Mouse (Mus musculus) common myeloid progenitor, adult 5-6 weeks (primary cell): ENCODE data around the gene Myh10. TPM values are rescaled to one million over a fixed set of nuclear protein-coding genes. Genes with fewer than 3 reads are reported as not detected.

Source experiments
- ATAC-seq: replicated peaks from 2 replicates; pipeline ENCODE4 v1.8.0; 2016; ENCODE audit warnings: low read depth, mild to moderate bottlenecking, moderate TSS enrichment, inconsistent platforms; ENCODE audit not compliant: poor library complexity, severe bottlenecking
- total RNA-seq: library from RNA; stranded (forward); fragments of 200-1000, 187-1606 nt; gene quantifications from 2 replicates; pipeline ENCODE4 v1.2.3, GENCODE M21; 2017

The Myh10 gene
- 20.8 and 22.3 TPM in 2 replicates for total RNA-seq

DNA sequence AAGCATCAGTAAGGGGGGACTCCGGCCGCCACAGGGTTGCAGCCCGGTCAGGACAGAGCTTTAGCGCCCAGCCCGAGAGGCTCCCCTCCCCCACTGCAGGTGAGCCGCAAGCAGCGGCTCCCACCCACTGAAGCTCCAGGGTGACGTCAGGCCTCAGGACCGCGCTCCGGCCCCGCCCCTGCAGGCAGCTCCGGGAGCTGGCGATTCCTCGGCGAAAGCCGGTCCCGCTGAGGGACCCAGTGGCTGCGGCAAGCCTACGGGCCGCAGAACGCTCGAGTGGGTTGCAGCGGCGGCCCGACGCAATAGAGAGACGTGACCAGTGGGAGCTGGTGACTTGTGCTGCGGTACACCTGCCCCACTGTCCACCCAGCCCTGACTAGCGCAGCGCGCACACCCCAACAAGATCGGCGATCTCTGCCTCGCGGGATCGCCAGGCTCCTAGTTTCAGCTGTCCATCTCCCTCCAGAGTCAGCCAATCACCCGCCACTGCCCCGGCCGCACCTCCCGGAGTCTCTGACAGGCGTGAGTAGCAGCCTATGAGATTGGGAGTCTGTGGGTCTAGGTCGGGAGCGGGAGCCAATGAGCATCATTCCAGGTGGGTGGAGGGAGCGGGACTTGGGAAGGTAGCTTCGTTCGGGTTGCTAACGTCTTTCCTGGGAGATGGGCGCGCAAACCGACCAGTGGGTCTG is at the start of gene Myh10:
Gene Myh10, plus strand, starts transcription at position 239 of the 689 bp plus-strand sequence.
- ATAC-seq, result peak; percentile 98

- ATAC-seq, result no peak
These were observed 46.6 kb upstream of the Myh10 start for GRCm38 (mm10) chr11:68644781-68645180.

- no peak for ATAC-seq
These were observed 43.6 kb upstream of the Myh10 start for GRCm38 (mm10) chr11:68647808-68648207.

- no peak for ATAC-seq
These were observed 42.8 kb upstream of the Myh10 start for GRCm38 (mm10) chr11:68648385-68649148.

DNA sequence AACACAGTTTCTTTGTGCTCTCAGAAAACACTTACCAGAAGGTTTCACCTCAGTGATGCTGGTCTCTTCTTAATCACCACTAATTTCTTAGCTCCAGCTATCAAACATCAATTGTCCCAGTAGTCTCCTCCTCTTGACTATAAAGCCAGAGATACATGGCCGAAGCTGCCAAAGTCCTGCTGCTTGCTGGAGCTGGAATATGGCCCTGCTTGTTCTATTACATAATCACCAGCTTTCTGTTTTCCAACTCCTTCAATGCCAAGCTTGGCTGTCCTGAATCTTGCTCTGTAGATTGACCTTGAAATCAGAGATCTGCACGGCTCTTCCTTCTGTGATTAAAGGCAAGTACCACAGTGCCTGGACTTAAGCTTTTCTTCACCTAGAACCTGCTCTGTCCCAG is 39.8 kb upstream of the Myh10 start:
- no peak for ATAC-seq

DNA sequence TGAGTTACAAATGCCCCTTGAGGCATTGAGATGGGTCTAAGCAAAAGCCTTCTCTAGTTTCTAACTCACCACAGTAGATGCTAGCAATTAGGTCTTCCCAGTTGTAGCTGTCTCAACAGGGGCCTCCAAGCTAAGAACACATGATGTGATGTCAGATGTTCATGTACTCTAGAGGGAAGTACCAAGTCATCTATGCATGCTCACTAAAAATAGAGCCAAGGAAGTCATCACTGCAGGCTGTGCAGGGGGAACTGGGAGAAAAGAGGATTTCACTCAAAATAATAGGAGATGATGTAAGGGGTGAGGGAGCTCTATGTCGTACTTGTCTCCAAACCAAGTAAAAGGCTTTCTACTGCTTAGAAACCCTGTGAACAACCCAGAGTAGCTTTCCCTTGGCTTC is 35.8 kb upstream of the Myh10 start:
- no peak for ATAC-seq

DNA sequence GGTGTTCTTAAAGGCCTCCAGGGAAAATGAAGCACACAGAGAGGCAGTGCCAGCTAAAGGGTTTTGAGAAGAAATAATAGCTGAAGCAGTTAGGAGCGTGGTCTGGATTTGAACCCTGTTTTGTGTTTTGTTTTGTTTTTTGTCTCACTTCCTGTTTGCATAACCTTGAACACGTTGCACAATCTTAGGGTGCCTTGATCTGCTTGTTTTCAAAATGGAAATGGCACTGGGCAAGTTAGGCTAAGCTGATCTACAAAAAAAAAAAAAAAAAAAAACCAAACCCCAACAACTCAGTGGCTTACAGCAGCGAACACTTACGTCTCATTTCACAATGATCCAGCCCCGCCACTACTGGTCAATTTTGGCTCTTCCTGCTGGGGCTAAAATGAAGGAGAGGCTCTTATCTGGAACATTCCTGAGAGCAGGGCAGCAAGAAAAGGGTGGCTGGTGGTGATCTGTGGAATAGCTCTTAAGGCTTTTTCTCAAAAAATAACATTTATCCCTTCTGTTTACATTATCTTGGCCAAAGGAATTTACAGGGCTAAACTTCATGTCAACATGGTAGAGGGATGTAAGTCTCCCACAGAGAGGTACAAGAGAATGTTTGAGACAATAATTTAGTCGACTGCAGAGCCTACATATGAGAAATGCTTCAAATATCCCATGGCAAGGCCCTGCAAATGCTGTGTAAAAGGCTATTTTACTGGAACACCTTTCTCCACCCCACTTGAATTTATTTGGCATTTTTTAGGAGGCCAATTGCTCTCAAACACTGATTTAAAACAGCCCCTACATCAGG is 34.3 kb upstream of the Myh10 start:
- ATAC-seq, result no peak

DNA sequence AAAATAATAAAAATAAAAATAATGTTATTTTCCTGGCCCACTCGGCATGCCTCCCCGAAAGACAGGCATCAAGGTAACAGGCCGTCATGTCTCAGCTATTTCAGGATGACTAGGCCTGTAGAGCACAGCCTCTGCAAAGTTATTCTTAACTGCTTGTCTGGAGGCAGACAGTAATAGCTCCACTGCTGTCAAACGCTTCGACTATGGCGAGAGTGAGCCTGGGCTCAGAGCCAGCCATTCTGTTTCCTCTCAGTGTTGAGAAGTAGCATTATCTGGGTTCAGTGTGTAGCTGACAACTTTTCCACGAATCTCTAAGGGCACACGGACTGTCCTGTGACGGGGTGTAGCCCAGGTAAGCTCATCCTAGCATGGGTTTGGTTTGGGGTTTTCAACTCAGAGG is 33.5 kb upstream of the Myh10 start:
- ATAC-seq, result no peak; the same call in 1 of the 2 replicates

- ATAC-seq, result 0 out of 2 replicates have a peak, but pooled peaks have one; percentile 8
These were observed 26.0 kb upstream of the Myh10 start for GRCm38 (mm10) chr11:68665331-68665730.

GRCm38 (mm10) chr11:68666210-68666609 is 25.1 kb upstream of the Myh10 start:
- ATAC-seq, result no peak

GRCm38 (mm10) chr11:68672270-68672970 is 18.9 kb upstream of the Myh10 start:
- no peak for ATAC-seq

- no peak for ATAC-seq
These were observed 17.3 kb upstream of the Myh10 start for GRCm38 (mm10) chr11:68674071-68674470.

DNA sequence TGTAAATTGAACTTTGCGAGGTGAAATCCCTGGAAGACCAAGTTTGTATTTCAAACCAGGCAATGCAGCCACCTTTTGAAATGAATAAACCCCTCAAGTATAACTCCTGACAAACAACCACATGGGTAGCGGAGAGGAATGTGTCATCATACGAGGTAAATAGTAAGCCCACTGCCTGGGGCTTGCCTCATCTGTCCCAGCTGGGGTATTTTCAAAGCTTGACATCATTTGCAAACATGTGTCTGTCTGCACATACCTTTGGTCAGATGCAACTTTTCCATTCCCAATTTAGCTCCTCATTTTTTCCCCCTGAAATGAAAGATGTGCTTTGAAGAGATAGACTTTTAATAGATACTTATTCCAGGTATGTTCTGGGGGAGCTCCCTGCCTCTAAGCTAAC is 16.7 kb upstream of the Myh10 start:
- no peak for ATAC-seq

- no peak for ATAC-seq
These were observed 16.1 kb upstream of the Myh10 start for GRCm38 (mm10) chr11:68675274-68675673.

DNA sequence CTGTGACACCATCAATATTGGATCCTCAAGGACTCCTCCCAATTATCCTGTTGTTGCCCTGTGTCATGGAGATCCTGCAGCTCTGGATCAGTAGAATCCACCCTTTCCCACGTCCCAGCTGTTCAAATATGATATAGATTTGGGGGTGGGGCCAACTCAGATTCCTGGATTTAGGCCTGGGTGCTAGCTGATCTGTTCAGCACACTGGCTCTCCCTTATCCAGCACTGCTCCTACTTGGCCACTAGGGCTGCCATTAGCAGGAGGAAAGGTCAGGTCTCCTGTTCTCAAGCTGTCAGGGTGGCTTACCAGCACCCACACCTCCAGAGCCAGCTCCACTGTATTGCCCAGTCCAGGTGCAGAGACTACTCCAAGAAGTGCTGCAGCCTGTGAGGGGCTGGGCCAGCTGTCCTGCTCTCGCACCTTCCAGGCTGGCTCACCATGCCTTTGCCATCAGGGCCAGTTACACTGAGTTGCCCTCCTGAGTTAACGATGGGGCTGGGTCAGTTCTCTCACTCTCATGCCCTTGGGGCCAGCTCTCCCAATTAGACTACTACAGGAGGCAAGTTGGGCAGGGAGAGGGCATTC is 10.0 kb upstream of the Myh10 start:
- ATAC-seq, result peak; percentile 52; the same call in 1 of the 2 replicates

DNA sequence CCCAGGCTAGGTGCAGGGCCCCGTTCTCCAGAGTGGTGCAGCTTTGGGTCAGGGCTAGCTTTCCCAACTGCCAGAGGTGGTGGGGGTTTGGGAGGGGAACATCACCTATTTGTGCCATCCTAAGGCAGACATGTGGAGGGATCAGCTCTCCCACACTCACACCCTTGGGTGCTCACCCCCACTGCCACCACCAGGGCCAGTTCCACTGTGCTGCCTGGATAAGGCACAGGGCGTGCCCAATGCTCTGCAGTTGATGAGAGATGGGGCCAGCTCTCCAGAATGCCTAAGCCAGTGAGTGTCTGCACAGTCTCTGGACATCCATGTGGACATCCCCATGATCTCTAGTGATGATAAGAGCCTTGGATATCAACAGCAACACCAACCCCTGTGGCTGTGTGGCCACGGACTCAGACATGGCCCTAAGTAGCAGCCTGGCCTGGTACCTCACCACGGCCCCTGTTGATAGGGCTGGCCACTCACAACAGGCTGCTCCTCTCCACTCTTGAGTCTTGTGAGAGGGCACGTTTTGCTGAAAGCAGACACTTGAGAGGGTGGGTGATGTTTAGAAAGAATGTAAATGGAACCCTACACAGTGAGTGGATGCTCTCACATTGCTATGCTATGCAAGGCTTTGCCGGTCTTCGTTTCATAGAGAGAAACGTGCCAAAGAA is 9.1 kb upstream of the Myh10 start:
- ATAC-seq, result no peak; the same call in 1 of the 2 replicates

GRCm38 (mm10) chr11:68686001-68686400 is 5.4 kb upstream of the Myh10 start:
- no peak for ATAC-seq

GRCm38 (mm10) chr11:68689304-68689703 is 2.1 kb upstream of the Myh10 start:
- no peak for ATAC-seq

- ATAC-seq, result no peak
These were observed 894 bp upstream of the Myh10 start for GRCm38 (mm10) chr11:68690465-68690864.
